Mouse (Mus musculus): ENCODE measurements around the gene Iqschfp. TPM values are rescaled to one million over a fixed set of nuclear protein-coding genes. Genes with fewer than 3 reads are reported as not detected.

The Iqschfp gene
- polyA plus RNA-seq, 1 experiment from 2014 or later, result 0.45 TPM

DNA sequence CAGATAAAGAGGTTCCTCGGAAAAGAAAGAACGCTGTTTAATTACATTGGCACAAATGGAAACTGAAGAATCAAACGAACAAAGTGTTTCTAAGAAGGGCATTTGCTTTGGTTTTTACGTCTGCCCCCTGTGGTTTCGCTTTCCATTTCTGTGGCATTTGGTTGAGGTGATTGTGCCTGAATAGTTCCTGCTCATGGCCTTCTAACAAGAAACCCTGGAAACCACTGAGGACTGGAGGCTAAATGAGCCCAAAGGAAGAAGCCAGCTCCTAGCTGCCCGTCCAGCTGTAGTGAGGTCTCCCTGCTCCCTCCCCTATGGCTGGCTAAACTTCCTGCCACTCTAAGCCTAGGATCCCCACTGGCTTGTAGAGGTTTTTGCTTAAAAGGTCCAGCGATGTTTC lies 745.9 kb downstream of the Iqschfp start:
- Histone ChIP-seq H3K9ac (no peak overlapping the region), H3K4me1 (0 out of 2 replicates have a peak, but pooled peaks cover 2% of the 10 kb centered on the region), H3K36me3 (no peaks in the 10 kb centered on the region), H3K9me3 (replicated peaks) (no peaks in the 10 kb centered on the region), H3K4me2 (replicated peaks) (no peak overlapping the region), H3K27me3 (no peaks in the 10 kb centered on the region), H3K4me3 (no peak overlapping the region), H3K27ac (no peak overlapping the region)
- WGBS, result 19% methylated on average over 7 of the region's 7 CpGs
- no peak for ATAC-seq (ENCODE audit: low FRiP score)

DNA sequence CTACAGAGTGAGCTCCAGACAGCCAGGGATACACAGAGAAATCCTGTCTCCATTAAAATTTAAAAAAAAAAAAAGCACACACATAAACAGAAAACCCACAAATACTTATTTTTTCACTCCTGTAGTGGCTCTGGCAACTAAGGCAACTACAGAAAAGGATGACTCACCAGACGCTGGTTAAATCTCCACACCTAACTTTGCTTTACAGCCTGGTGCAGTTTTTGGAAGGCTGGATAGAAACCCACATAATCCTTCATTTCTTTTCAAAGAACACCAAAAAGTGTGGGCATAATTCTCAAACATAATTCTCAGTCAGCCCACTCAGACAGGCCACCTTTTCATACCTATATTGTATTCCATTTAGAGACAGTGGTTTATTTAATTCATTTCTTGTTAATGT lies 746.7 kb downstream of the Iqschfp start:
- Histone ChIP-seq H3K9me3 (replicated peaks) (no peaks in the 10 kb centered on the region), H3K9ac (no peak overlapping the region), H3K4me1 (0 out of 2 replicates have a peak, but pooled peaks cover 2% of the 10 kb centered on the region), H3K27me3 (no peaks in the 10 kb centered on the region), H3K27ac (no peak overlapping the region), H3K4me2 (replicated peaks) (no peak overlapping the region), H3K36me3 (no peaks in the 10 kb centered on the region), H3K4me3 (no peak overlapping the region)
- 79% methylated on average over 1 of the region's 1 CpGs for WGBS
- no peak for ATAC-seq (ENCODE audit: low FRiP score)

DNA sequence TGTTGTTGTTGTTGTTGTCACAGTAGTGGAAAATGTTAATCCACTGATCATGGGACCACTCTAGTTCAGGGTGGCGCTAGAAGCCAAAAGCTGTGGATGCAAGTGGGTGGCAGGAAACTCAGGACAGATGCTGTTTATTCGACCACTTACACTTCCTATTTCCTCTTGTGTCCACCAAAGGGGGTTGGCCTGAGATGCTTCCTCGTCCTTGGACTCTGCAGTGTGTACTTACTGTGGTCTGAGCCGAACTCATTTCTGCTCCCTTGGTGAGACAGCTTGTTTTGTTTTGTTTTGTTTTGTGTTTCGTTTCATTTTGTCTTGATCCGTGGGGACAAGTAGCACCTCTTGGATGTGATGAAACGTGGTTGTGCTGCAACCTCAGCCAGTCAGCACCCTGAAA lies 750.9 kb downstream of the Iqschfp start:
- Histone ChIP-seq H3K36me3 (no peaks in the 10 kb centered on the region), H3K4me3 (no peak overlapping the region), H3K9ac (no peak overlapping the region), H3K27ac (no peak overlapping the region), H3K4me2 (replicated peaks) (no peak overlapping the region), H3K9me3 (replicated peaks) (no peaks in the 10 kb centered on the region), H3K27me3 (no peaks in the 10 kb centered on the region), H3K4me1 (0 out of 2 replicates have a peak, but pooled peaks cover 2% of the 10 kb centered on the region)
- no peak for ATAC-seq (ENCODE audit: low FRiP score)
- WGBS, result 86% methylated on average over 7 of the region's 7 CpGs

DNA sequence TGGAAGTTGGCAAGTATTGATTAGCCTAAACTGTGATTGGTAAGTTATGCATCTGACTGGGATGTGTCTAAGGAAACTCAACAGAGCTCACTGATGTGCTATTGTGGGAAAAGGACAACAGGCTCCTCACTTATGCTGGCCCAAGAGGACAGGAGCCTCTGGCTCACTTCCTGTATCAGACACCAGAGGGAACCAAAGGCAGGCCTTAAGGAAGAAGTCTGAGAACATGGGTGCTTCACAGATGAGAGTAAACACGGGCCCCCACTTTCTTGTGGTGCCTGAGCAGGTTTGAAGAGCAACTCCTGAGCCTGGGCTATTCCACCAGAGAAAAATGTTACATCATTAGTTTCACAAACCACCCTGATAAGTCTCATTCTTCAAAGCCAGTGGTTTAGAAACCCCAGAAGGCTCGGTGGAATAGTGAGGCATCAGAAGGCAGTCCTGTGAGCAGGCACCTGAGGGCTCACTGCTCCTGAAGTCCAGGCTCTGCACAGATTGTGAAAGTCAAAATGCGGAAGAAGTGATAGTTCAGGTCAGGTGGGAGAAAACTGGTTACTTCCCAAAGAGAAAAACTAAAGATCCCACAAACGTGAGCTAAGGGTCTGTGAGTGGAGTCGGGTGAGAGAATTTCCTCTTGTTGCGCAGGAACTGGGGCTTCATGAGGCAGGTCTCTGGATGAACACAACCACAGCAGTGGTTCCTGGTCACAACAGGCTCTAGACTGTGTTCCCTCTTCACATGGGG lies 754.5 kb downstream of the Iqschfp start:
- Histone ChIP-seq H3K27me3 (no peaks in the 10 kb centered on the region), H3K4me1 (no peaks in the 10 kb centered on the region), H3K36me3 (no peaks in the 10 kb centered on the region), H3K9me3 (replicated peaks) (no peaks in the 10 kb centered on the region), H3K4me3 (no peak overlapping the region), H3K27ac (no peak overlapping the region), H3K4me2 (replicated peaks) (no peak overlapping the region), H3K9ac (no peak overlapping the region)
- ATAC-seq (ENCODE audit: low FRiP score), result no peak
- 89% methylated on average over 6 of the region's 6 CpGs for WGBS

DNA sequence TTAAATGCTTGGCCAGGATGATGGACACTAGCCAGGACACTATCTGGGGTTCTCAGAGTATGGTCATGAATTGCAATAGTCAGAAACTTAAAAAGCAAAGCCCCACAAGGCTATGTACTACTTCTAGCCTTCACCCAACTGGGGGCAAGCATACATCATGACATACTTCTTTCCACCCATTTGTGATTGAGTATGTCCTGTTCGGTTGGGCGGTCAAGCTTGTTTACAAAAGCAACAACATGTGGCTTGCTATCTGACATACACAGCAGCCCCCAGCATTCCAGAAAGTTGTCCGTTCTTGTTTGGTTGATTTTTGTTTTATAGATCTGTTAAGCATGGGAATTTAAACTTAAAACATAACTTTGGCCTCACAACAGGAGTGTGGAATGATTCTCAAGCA lies 755.2 kb downstream of the Iqschfp start:
- no peak overlapping the region for H3K4me2 ChIP-seq (replicated peaks)
- H3K4me1 ChIP-seq, result no peaks in the 10 kb centered on the region
- whole genome bisulfite sequencing, result 94% methylated on average over 3 of the region's 3 CpGs
- H3K27ac ChIP-seq, result no peak overlapping the region
- H3K9me3 ChIP-seq (replicated peaks), result no peaks in the 10 kb centered on the region
- no peak overlapping the region for H3K9ac ChIP-seq
- no peaks in the 10 kb centered on the region for H3K36me3 ChIP-seq
- ATAC-seq (ENCODE audit: low FRiP score), result no peak
- H3K4me3 ChIP-seq, result no peak overlapping the region
- H3K27me3 ChIP-seq, result no peaks in the 10 kb centered on the region

DNA sequence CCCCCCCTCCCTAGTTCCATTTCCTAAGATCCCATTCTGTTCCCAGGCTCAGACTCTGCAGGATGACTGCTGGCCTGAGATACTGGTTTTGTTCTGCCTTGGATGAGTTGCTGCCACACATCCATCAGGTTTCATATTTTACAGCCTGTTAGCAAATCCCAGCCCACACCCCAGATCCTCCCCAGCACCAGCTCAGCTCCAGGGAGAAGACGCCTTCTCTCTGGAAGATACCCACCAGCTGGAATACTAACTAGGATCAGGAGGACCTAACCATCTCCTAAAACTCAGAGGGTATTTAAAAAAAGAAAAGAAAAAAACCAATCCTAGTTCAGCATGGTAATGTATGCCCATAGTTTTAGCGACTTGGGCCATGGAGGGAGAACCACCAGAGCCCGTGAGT lies 758.2 kb downstream of the Iqschfp start:
- Histone ChIP-seq H3K27me3 (no peaks in the 10 kb centered on the region), H3K4me1 (no peaks in the 10 kb centered on the region), H3K9me3 (replicated peaks) (no peaks in the 10 kb centered on the region), H3K4me2 (replicated peaks) (no peak overlapping the region), H3K9ac (no peak overlapping the region), H3K36me3 (no peaks in the 10 kb centered on the region), H3K27ac (no peak overlapping the region), H3K4me3 (no peak overlapping the region)
- WGBS, result 91% methylated on average over 3 of the region's 3 CpGs
- no peak for ATAC-seq (ENCODE audit: low FRiP score)

DNA sequence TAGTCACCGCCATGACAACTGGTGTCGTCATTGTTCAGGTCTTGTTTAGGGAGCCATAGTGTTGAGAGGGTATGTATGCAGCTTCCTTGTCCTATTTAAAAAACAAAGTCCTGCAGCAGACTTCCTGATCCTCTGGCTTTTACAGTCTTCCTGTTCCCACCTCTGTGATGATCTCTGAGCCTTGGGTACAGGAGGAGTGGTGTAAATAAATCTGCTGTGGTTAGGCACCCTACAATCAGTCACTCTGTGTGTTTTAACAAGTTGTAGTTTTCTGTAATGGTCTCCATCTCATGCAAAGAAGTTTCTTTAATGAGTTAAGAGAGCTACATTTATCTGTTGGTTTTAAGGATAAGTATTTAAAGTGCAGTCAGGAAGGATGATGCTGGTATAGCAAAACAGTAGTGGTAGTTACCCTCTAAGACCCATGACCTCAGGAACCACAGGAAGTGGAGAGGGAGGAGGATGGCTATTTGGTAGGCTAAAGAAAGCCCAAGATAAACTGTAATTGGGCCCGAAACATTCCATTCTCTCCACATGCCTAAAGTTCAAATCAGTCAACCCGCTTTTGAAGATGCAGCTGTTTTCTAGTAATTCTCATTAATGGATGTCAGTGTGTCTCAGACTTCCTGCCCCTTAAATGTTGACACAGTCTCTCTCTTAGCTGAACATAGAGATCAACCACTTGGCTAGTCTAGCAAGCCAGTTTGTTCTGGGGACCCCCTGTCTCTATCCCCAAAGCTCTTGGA lies 764.7 kb downstream of the Iqschfp start:
- no peak overlapping the region for H3K9ac ChIP-seq
- H3K4me2 ChIP-seq (replicated peaks), result no peak overlapping the region
- H3K27me3 ChIP-seq, result no peaks in the 10 kb centered on the region
- no peak for ATAC-seq (ENCODE audit: low FRiP score)
- H3K36me3 ChIP-seq, result no peaks in the 10 kb centered on the region
- WGBS, result 77% methylated on average over 4 of the region's 4 CpGs
- no peaks in the 10 kb centered on the region for H3K9me3 ChIP-seq (replicated peaks)
- H3K4me3 ChIP-seq, result no peak overlapping the region
- no peaks in the 10 kb centered on the region for H3K4me1 ChIP-seq
- H3K27ac ChIP-seq, result no peak overlapping the region

DNA sequence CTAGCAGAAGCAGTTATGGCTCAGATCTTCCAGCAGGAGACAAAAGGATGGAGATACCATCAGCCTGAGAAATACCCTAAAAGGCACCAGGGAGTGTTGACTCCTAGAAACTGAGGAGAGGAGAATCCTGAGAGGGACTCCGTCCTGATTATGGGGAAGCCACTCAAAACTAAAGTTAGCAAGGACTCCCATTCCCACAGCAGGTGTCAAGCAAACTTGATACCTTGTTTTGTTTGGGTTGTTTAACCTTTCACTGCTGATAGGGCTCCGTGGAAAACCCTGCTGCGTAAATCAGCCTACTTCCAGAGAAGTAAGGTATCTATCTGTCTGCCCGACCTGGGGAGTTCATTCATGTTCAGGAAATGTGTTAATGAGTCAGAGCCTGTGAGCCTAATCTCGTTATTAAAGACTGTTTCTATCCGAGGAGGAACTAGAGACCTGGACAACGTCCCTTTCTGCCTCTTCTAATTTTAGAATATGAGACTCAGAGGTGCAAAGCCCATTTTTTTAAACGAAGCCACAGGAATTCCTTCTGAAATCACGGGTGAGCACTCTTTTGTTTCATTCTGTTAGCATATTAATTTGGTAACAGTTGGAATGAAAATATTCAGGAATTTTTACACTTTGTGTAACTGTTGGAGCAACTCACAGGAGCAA lies 765.7 kb downstream of the Iqschfp start:
- no peaks in the 10 kb centered on the region for H3K9me3 ChIP-seq (replicated peaks)
- no peaks in the 10 kb centered on the region for H3K4me1 ChIP-seq
- no peaks in the 10 kb centered on the region for H3K36me3 ChIP-seq
- no peak overlapping the region for H3K27ac ChIP-seq
- no peak overlapping the region for H3K4me2 ChIP-seq (replicated peaks)
- no peaks in the 10 kb centered on the region for H3K27me3 ChIP-seq
- ATAC-seq (ENCODE audit: low FRiP score), result no peak
- no peak overlapping the region for H3K4me3 ChIP-seq
- H3K9ac ChIP-seq, result no peak overlapping the region
- 46% methylated on average over 9 of the region's 9 CpGs for WGBS

DNA sequence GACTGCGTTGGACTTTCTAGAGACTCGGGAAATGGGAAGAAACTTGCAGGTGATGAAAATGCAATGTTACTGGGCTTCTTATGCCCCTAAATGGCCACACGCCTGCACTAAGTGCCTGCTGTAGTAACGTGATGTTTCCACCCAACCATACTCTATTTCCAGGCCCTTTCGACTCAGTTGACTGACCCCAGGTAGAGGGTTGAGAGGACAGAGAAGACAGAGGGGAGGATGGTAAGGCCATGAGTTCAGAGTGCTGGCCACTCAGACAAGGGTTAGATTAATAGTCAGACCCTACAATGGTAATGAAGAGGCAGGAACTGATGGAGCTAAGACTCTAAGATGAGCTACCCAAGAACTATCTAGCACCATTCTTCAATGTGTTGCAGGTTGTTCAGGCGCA lies 768.0 kb downstream of the Iqschfp start:
- 94% methylated on average over 6 of the region's 6 CpGs for WGBS
- Histone ChIP-seq H3K4me1 (peaks cover 8% of the 10 kb centered on the region; the same call in 1 of the 2 replicates), H3K27me3 (no peaks in the 10 kb centered on the region), H3K4me3 (no peak overlapping the region), H3K36me3 (no peaks in the 10 kb centered on the region), H3K4me2 (replicated peaks) (no peak overlapping the region), H3K27ac (no peak overlapping the region), H3K9me3 (replicated peaks) (no peaks in the 10 kb centered on the region), H3K9ac (no peak overlapping the region)
- ATAC-seq (ENCODE audit: low FRiP score), result no peak

DNA sequence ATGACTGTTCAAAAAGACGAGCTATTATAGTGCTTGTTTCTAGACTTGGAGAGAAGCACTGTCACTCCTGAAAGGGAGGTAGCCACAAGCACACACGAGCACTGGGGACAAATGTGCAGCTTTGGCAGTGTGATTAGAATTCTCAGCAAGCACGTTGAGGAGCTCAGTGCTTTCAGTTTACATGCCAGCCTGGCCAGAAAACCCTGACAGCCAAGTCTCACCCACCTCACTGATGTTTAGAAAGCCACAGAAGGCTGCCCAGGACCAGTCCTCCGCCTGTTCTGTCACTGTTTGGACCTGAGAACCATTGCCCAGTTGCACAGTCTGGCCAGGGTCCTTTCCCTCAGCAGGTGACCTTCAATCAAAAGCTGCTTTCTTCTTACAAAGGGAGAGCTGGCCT lies 768.5 kb downstream of the Iqschfp start:
- no peak overlapping the region for H3K9ac ChIP-seq
- peaks cover 8% of the 10 kb centered on the region; the same call in 1 of the 2 replicates for H3K4me1 ChIP-seq
- no peak for ATAC-seq (ENCODE audit: low FRiP score)
- H3K27me3 ChIP-seq, result no peaks in the 10 kb centered on the region
- H3K27ac ChIP-seq, result no peak overlapping the region
- WGBS, result 72% methylated on average over 4 of the region's 4 CpGs
- H3K9me3 ChIP-seq (replicated peaks), result no peaks in the 10 kb centered on the region
- no peaks in the 10 kb centered on the region for H3K36me3 ChIP-seq
- no peak overlapping the region for H3K4me3 ChIP-seq
- no peak overlapping the region for H3K4me2 ChIP-seq (replicated peaks)

DNA sequence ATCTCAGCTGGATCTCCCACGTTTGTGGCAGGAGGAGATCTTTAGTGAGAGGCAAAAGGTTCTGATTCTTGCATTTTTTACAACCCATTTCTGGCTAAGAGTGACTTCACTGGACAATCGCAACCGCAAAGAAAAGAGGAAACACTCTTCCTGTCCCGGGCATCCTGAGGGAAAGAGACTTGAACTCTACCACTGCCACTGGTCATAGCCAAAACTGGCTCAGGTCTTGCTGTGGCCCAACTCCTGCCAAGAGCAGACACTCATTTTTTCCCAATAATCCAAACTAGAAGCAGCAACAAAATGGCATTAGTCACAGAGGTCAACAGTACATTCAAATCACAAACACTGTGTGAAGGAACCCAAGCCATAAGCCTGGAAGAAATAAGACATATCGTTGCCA lies 770.4 kb downstream of the Iqschfp start:
- 92% methylated on average over 5 of the region's 5 CpGs for WGBS
- Histone ChIP-seq H3K9me3 (replicated peaks) (no peaks in the 10 kb centered on the region), H3K36me3 (no peaks in the 10 kb centered on the region), H3K4me3 (no peak overlapping the region), H3K9ac (no peak overlapping the region), H3K27me3 (no peaks in the 10 kb centered on the region), H3K4me1 (peaks cover 8% of the 10 kb centered on the region; the same call in 1 of the 2 replicates), H3K4me2 (replicated peaks) (no peak overlapping the region), H3K27ac (no peak overlapping the region)
- ATAC-seq (ENCODE audit: low FRiP score), result no peak

DNA sequence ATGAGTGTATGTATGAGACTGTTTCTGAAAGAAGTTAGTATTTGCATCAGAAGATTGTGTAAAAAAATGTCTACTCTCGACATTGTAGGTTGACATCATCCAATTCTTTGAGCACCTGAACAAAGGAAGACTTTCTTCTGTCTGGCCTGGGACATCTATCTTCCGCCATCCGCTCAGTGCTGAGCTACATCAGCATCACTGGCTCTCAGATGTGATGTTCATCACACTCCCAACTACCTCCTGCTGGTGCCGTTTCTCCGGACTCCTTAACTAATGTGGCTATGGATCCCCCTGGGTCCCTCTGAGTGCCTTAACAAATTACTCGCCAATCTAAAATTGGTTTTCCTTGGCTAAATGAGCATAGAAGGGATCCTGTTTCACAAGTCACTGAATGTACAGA lies 772.3 kb downstream of the Iqschfp start:
- WGBS, result 58% methylated on average over 6 of the region's 6 CpGs
- no peaks in the 10 kb centered on the region for H3K27me3 ChIP-seq
- no peak overlapping the region for H3K4me2 ChIP-seq (replicated peaks)
- H3K9ac ChIP-seq, result no peak overlapping the region
- peaks cover 8% of the 10 kb centered on the region; the same call in 1 of the 2 replicates for H3K4me1 ChIP-seq
- no peaks in the 10 kb centered on the region for H3K36me3 ChIP-seq
- H3K4me3 ChIP-seq, result no peak overlapping the region
- H3K27ac ChIP-seq, result no peak overlapping the region
- H3K9me3 ChIP-seq (replicated peaks), result no peaks in the 10 kb centered on the region
- peak; percentile 73 for ATAC-seq (ENCODE audit: low FRiP score)

Data from hindbrain, embryonic 12.5 days (tissue).